Mouse (Mus musculus) adrenal gland, postnatal 4 days (tissue): ENCODE measurements around the gene Ap1ar. TPM values are rescaled to one million over a fixed set of nuclear protein-coding genes. Genes with fewer than 3 reads are reported as not detected.

ENCODE experiments used
- DNase-seq, 2 experiments: peaks; one replicate each; pipeline ENCODE4 v3.0.0; 2021 to 2022; ENCODE audit warnings: low spot score in 2 of 2, mixed read lengths in 2 of 2
- total RNA-seq, 2 experiments: library from RNA; stranded (reverse); gene quantifications; 2 replicates each; pipeline ENCODE4 v1.2.3; 2021

Ap1ar gene
- total RNA-seq, 2 experiments from 2014 or later, result 31.3 to 40.7 TPM

DNA sequence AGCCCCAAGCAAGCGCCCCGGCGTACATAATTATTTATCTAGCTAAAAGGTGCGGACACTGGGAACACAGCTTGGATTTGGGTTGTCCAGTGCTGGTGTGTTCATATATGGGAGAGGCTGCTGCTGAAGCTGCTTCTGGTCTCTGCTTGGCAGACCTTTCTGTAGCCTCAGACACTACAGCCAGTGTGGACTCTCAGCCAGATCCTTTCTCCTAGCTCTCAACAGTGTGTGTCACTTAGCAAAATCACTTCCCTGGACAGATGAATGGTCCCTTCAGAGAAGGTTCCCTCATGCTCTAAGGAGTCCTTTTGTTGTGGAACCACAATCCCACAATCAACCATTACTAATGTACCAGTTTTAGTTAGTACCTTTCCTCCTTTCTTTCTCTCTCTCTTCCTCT, 78.5 kb downstream of the Ap1ar start:
- no peak for DNase-seq

- no peak for DNase-seq
These were observed 79.4 kb downstream of the Ap1ar start for GRCm38 (mm10) chr3:127757886-127758301.

Other genes starting within 250 kb of the Ap1ar start
- gene Neurog2, start 204.4 kb downstream of the Ap1ar start, total RNA-seq, result not detected
- gene Alpk1, start 57.0 kb downstream of the Ap1ar start, total RNA-seq, result 10 to 100 TPM in 1 of 2 experiments, 1 to 10 TPM in 1; 8.4 to 10.0 TPM
- gene Tifa, start 47.7 kb downstream of the Ap1ar start, total RNA-seq, result 1 to 10 TPM; 4.8 to 6.6 TPM
- gene Fam241a, start 58.8 kb upstream of the Ap1ar start, total RNA-seq, result 1 to 10 TPM; 4.7 to 6.5 TPM